Comparison of ENCODE assay signal across 19 mouse cellular contexts in the genomic region with DNA sequence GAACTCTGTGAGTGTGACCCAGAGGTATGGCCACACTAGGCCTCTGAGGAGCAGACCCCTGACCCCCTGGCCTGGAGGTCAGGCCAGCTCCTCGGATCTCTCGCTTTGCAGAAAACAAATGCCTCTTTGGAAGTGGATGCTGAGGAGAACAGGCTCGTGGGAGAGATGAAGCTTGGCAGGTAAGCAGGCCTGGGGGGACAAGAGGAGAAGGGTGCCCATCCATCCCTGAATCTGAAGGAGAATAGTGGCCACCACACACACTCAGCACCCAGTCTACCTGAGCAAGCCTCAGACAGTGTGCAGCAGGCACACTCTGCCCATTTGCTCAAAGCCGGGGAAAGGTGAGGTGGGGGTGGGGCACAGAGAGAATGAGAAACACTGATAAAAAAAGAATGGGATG. TPM values are rescaled to one million over a fixed set of nuclear protein-coding genes. Genes with fewer than 3 reads are reported as not detected.
"Had no signal": no experiment of that assay in that cellular context is flagged by ENCODE, and none has a peak within 500 bp of the region (broad histone marks: within the 10 kb centered on the region; RNA-seq: fewer than 3 reads in every experiment).

No protein-coding gene starts in this region.

- H3K9ac ChIP-seq: neural tube, embryonic 13.5 days; neural tube, embryonic 15.5 days; stomach, embryonic 15.5 days had no signal

- H3K36me3 ChIP-seq: neural tube, embryonic 13.5 days; neural tube, embryonic 15.5 days; stomach, embryonic 15.5 days had no signal

- H3K4me2 ChIP-seq: neural tube, embryonic 13.5 days; neural tube, embryonic 15.5 days; stomach, embryonic 15.5 days had no signal

- H3K4me1 ChIP-seq: stomach, embryonic 15.5 days had no signal

- H3K4me3 ChIP-seq: neural tube, embryonic 13.5 days; neural tube, embryonic 15.5 days; stomach, embryonic 15.5 days had no signal

- H3K27ac ChIP-seq: neural tube, embryonic 13.5 days; neural tube, embryonic 15.5 days; stomach, embryonic 15.5 days; stomach, postnatal 0 days had no signal

- H3K9me3 ChIP-seq: neural tube, embryonic 13.5 days; neural tube, embryonic 15.5 days; stomach, embryonic 15.5 days had no signal

- DNase-seq: retina, postnatal 1 day; right cerebral cortex, adult 18-20 months; right cerebral cortex, postnatal 14 days; right cerebral cortex, postnatal 25 days; right cerebral cortex, postnatal 4 days; spleen, adult 18-20 months; thymus, adult 18-20 months; thymus, postnatal 25 days had no signal

- H3K27me3 ChIP-seq: neural tube, embryonic 13.5 days; neural tube, embryonic 15.5 days; stomach, embryonic 15.5 days had no signal

RNA-seq across cellular contexts. Expression of a gene that starts 17.9 kb away (rescaled TPM):
- total RNA-seq: neutrophil, adult 5-6 weeks had no signal
- polyA plus RNA-seq: neural tube, embryonic 13.5 days; neural tube, embryonic 15.5 days; small intestine, adult 2 months; spleen, adult 2 months; stomach, embryonic 14.5 days; stomach, embryonic 15.5 days; stomach, embryonic 16.5 days; stomach, postnatal 0 days; thymus, postnatal 0 days; urinary bladder, adult 2 months had no signal

RNA-seq across cellular contexts. Expression of a gene that starts 46.8 kb away (rescaled TPM):
- total RNA-seq: neutrophil, adult 5-6 weeks had no signal
